Mouse (Mus musculus) hindbrain, embryonic 11.5 days (tissue): Measurements from ENCODE around the gene Lsamp. TPM values are rescaled to one million over a fixed set of nuclear protein-coding genes. Genes with fewer than 3 reads are reported as not detected.
A peak's percentile ranks its signal among the peaks of the same experiment; 100 is the strongest.

Experiments used
- ATAC-seq: fragments of 200-750 bp; cut with Nextera tagmentation; 2 replicates; pipeline ENCODE4 v1.8.0; 2017; ENCODE audit warnings: mild to moderate bottlenecking, moderate TSS enrichment, moderate library complexity; ENCODE audit not compliant: low FRiP score
- DNase-seq: peaks from one replicate; pipeline ENCODE4 v3.0.0-alpha.2; 2015; ENCODE audit warnings: low spot score
- H3K27ac ChIP-seq: fragments of 300-500 bp; sonication (generic); 2 replicates; pipeline ENCODE4 v1.5.1; 2014; ENCODE audit warnings: mild to moderate bottlenecking, low read depth, low read length
- H3K27me3 ChIP-seq: fragments of 300-500 bp; sonication (generic); 2 replicates; pipeline ENCODE4 v1.6.1; 2014; ENCODE audit warnings: mild to moderate bottlenecking, low read length, moderate library complexity, mixed read lengths; ENCODE audit not compliant: control insufficient read depth, insufficient read depth
- H3K36me3 ChIP-seq: fragments of 300-500 bp; sonication (generic); 2 replicates; pipeline ENCODE4 v1.6.1; 2014; ENCODE audit warnings: mild to moderate bottlenecking, low read length, moderate library complexity, mixed read lengths; ENCODE audit not compliant: control insufficient read depth, insufficient read depth
- H3K4me1 ChIP-seq: fragments of 300-500 bp; sonication (generic); replicated peaks from 2 replicates; pipeline ENCODE4 v1.6.1; 2014; ENCODE audit warnings: low read length, mixed read lengths; ENCODE audit not compliant: control insufficient read depth, insufficient read depth
- H3K4me2 ChIP-seq: fragments of 300-500 bp; sonication (generic); replicated peaks from 2 replicates; pipeline ENCODE4 v1.6.1; 2014; ENCODE audit warnings: mild to moderate bottlenecking, low read depth, low read length
- H3K4me3 ChIP-seq: fragments of 300-500 bp; sonication (generic); 2 replicates; pipeline ENCODE4 v1.5.1; 2014; ENCODE audit warnings: low read depth, low read length
- H3K9ac ChIP-seq: fragments of 300-500 bp; sonication (generic); 2 replicates; pipeline ENCODE4 v1.6.1; 2014; ENCODE audit warnings: low read depth, low read length
- H3K9me3 ChIP-seq: fragments of 300-500 bp; sonication (generic); 2 replicates; pipeline ENCODE4 v1.6.1; 2016; ENCODE audit warnings: low read length; ENCODE audit not compliant: control insufficient read depth
- WGBS: fragments of 180-500 bp; shearing (Covaris S2); extraction: QIAGEN DNeasy Blood & Tissue Kit; methylation state at CpG from one replicate; pipeline ENCODE4 v1.1.7; 2014; 5-methylcytosine and 5-hydroxymethylcytosine counted together
- polyA plus RNA-seq: library from polyadenylated mRNA; unstranded; fragments of >200 nt; fragmentation: Nextera tagmentation; extraction: Ambion mirVana; gene quantifications from 2 replicates; pipeline ENCODE4 v1.2.1, GENCODE M21; 2014

Gene Lsamp
- polyA plus RNA-seq, 1 experiment from 2014 or later = 16.3 TPM

DNA sequence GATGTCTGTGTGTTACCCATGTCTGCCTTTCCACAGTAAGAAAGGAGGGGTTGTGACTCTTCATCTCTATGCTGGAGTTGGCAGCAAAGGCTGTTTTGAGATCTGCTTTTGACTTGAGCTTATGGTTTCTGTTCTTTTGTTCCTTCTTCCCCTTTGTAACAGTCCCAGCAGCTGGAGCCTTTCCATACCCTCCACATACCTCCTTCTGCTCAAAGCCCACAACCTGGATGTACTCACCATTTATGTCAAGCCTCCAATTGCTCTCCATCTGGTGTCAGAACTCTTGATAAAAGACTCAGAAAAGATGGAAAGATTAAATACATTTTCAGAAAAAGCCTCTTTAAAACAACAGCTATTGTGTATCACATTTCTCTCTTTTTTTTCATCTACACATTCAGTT lies 847.4 kb downstream of the Lsamp start:
- Histone ChIP-seq H3K4me1 (no peaks in the 10 kb centered on the region), H3K9ac (no peak overlapping the region), H3K36me3 (no peaks in the 10 kb centered on the region), H3K4me2 (no peak overlapping the region), H3K9me3 (no peaks in the 10 kb centered on the region), H3K4me3 (no peak overlapping the region), H3K27ac (no peak overlapping the region), H3K27me3 (no peaks in the 10 kb centered on the region)
- DNase-seq (no peak), ATAC-seq (no peak)

DNA sequence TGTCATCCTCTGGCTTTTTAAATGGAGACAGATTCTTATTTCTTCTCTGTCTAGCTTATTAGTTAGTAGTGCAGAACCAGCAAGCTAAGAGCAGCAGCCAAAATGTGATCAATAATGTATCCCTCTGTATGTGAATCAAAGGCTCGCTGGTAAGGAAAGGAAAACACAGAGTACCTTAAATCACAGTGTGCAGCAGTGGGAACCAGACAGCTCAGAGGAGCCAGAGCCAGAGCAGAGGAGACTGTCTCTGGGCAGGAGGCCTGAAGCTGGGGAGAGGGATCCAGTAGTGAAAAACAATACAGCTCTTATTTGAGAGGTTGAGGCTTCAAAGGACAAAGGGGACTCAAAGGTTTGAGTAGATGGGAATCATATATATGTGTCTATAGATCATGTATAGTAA lies 857.6 kb downstream of the Lsamp start:
- Histone ChIP-seq H3K9ac (no peak overlapping the region), H3K4me3 (no peak overlapping the region), H3K27ac (no peak overlapping the region), H3K9me3 (no peaks in the 10 kb centered on the region), H3K4me1 (no peaks in the 10 kb centered on the region), H3K4me2 (no peak overlapping the region), H3K27me3 (no peaks in the 10 kb centered on the region), H3K36me3 (no peaks in the 10 kb centered on the region)
- DNase-seq (no peak), ATAC-seq (no peak)
- WGBS = 67% methylated on average over 1 of the region's 1 CpGs

DNA sequence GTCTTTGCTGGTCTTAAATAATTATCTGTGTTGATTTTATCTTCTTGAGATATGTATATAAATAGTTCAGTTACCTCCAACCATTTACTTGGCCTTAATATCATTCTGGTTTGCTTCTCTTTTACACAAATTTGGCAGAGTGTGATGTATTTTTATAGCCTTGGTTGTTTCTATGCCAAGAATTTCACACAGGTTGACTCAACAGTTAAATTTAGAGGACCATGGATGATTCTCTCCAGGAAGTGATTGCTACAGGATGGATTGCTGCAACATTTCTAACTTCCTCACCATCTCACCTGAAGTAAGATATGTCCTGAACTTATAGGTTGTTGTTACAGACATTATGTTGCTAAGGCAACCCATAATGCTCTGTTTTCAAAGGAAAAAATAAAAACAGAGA lies 882.6 kb downstream of the Lsamp start:
- no peak overlapping the region for H3K4me2 ChIP-seq
- ATAC-seq (no peak), DNase-seq (no peak)
- H3K4me1 ChIP-seq = no peaks in the 10 kb centered on the region
- no peaks in the 10 kb centered on the region for H3K27me3 ChIP-seq
- no peak overlapping the region for H3K27ac ChIP-seq
- H3K4me3 ChIP-seq = no peak overlapping the region
- no peaks in the 10 kb centered on the region for H3K36me3 ChIP-seq
- no peaks in the 10 kb centered on the region for H3K9me3 ChIP-seq
- no peak overlapping the region for H3K9ac ChIP-seq

GRCm38 (mm10) chr16:40878301-40878700 lies 894.1 kb downstream of the Lsamp start:
- H3K27ac ChIP-seq = no peak overlapping the region
- ATAC-seq = no peak
- WGBS = 92% methylated on average over 4 of the region's 4 CpGs
- H3K36me3 ChIP-seq = no peaks in the 10 kb centered on the region
- H3K9ac ChIP-seq = no peak overlapping the region
- H3K9me3 ChIP-seq = no peaks in the 10 kb centered on the region
- H3K4me2 ChIP-seq = no peak overlapping the region
- no peak for DNase-seq
- H3K4me1 ChIP-seq = no peaks in the 10 kb centered on the region
- H3K4me3 ChIP-seq = no peak overlapping the region
- no peaks in the 10 kb centered on the region for H3K27me3 ChIP-seq

- Histone ChIP-seq H3K36me3 (no peaks in the 10 kb centered on the region), H3K4me2 (no peak overlapping the region), H3K27me3 (no peaks in the 10 kb centered on the region), H3K27ac (no peak overlapping the region), H3K4me3 (no peak overlapping the region), H3K9me3 (no peaks in the 10 kb centered on the region), H3K4me1 (no peaks in the 10 kb centered on the region), H3K9ac (no peak overlapping the region)
- ATAC-seq (no peak), DNase-seq (no peak)
- WGBS = 82% methylated on average over 5 of the region's 5 CpGs
Measured at GRCm38 (mm10) chr16:40881942-40882341, 897.8 kb downstream of the Lsamp start.

- H3K27ac ChIP-seq = no peak overlapping the region
- H3K9ac ChIP-seq = no peak overlapping the region
- DNase-seq = peak; percentile 10
- no peak overlapping the region for H3K4me2 ChIP-seq
- no peaks in the 10 kb centered on the region for H3K27me3 ChIP-seq
- H3K9me3 ChIP-seq = no peaks in the 10 kb centered on the region
- H3K4me3 ChIP-seq = no peak overlapping the region
- H3K36me3 ChIP-seq = no peaks in the 10 kb centered on the region
- no peak for ATAC-seq
- 42% methylated on average over 7 of the region's 7 CpGs for WGBS
- H3K4me1 ChIP-seq = no peaks in the 10 kb centered on the region
Measured at GRCm38 (mm10) chr16:40891338-40891737, 907.2 kb downstream of the Lsamp start.

GRCm38 (mm10) chr16:40897768-40898327 lies 913.7 kb downstream of the Lsamp start:
- 50% methylated on average over 4 of the region's 4 CpGs for WGBS
- no peaks in the 10 kb centered on the region for H3K4me1 ChIP-seq
- H3K4me3 ChIP-seq = no peak overlapping the region
- no peak overlapping the region for H3K27ac ChIP-seq
- no peaks in the 10 kb centered on the region for H3K9me3 ChIP-seq
- ATAC-seq (no peak), DNase-seq (peak; percentile 3)
- H3K9ac ChIP-seq = no peak overlapping the region
- no peaks in the 10 kb centered on the region for H3K27me3 ChIP-seq
- no peaks in the 10 kb centered on the region for H3K36me3 ChIP-seq
- H3K4me2 ChIP-seq = no peak overlapping the region

- no peaks in the 10 kb centered on the region for H3K9me3 ChIP-seq
- 77% methylated on average over 1 of the region's 1 CpGs for WGBS
- no peaks in the 10 kb centered on the region for H3K27me3 ChIP-seq
- no peak overlapping the region for H3K9ac ChIP-seq
- no peak overlapping the region for H3K4me2 ChIP-seq
- H3K27ac ChIP-seq = no peak overlapping the region
- no peak for ATAC-seq
- no peak for DNase-seq
- H3K4me3 ChIP-seq = no peak overlapping the region
- no peaks in the 10 kb centered on the region for H3K36me3 ChIP-seq
- H3K4me1 ChIP-seq = no peaks in the 10 kb centered on the region
Measured at GRCm38 (mm10) chr16:40907892-40908291, 923.7 kb downstream of the Lsamp start.

DNA sequence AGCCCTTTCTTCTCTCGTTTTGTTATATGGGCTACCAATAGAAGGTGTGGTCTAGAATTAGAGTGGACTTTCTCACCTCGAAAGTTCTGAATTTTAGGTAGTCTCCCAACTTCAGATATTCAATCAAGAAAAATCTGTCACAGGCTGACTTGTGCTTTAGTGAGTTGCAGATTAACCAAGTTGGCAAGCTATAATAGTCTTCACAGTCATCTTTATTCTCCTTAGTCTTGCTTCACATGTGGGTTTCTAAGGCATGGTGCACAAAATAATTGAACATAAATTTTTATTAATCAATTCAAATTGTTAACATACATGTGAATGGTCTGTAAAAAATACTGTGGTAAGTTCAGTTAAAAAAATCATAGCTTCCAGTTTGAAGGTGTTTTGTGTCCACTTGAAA lies 930.0 kb downstream of the Lsamp start:
- Histone ChIP-seq H3K27me3 (no peaks in the 10 kb centered on the region), H3K4me2 (no peak overlapping the region)
- WGBS = 86% methylated on average over 2 of the region's 2 CpGs

More for the DNA sequence above, 930.0 kb downstream of the Lsamp start:
- H3K36me3 ChIP-seq = no peaks in the 10 kb centered on the region
- no peak overlapping the region for H3K9ac ChIP-seq
- no peak overlapping the region for H3K27ac ChIP-seq
- H3K9me3 ChIP-seq = no peaks in the 10 kb centered on the region
- no peak for DNase-seq
- H3K4me1 ChIP-seq = no peaks in the 10 kb centered on the region
- no peak for ATAC-seq
- H3K4me3 ChIP-seq = no peak overlapping the region
